Mouse (Mus musculus) inflammation-experienced regulatory T-cells, adult 6 months (primary cell): ENCODE measurements at regions not wholly inside any gene's neighbourhood (a gene's known extent, or its start where the extent isn't known, plus 50 kb on each side); places are given as distances from the start of the nearest gene placed in this dataset.
"Not testable (repeated sequence)": the region's sequence is repeated elsewhere in the genome, so short reads cannot be mapped to it uniquely, and the experiment has no call there.

ENCODE experiments used
- ATAC-seq: one replicate; pipeline ENCODE4 v1.8.0; 2017

DNA sequence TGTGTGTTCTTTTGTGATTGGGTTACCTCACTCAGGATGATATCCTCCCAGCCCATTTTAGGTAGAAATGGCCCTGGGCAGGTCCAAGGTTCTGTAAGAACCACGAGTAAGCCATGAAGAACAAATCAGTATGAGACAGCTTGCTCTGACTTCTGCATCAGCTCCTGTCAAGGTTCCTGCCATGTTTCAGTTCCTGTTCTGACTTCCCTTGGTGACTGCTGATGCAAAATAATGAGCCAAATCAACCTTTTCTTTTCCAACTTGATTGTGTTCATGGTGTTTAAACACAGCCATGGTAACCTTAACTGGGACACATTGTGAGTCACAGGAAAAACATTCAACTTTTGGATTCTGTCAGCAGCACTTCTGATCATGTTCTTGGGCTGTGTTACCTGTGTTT lies 667.4 kb upstream of the Igfbp7 start:
- no peak for ATAC-seq

DNA sequence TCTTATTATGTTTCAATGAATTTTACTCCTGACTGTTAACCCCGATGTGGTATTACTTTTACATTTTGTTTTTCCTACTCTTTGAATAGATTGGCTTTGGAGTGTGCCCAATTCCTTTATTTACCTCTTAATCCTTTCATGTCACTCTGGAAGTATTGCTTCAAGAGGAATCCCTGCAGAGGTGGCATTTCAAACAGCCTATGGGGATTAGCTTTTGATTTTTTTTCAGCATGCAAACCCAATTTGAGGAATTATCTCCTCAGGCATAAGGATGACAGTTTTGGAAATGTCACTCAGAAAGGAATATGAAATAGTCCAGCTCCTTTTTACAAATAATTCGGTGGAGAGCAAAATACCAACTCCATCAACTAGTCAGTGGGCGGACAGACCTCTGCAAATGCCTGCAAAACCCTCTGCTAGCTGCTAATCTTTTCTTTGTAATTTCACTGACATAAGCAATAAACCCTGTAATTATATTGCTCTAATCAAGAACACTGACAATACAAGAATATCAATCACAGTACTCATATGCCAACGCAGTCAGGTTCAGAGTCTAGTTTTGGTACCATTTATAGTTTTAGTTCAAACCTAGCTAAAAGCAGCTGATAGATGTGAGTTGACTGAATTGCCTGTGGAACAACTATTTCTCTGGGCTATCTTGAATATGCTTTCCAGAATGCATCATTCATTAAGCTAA lies 624.9 kb upstream of the Igfbp7 start:
- ATAC-seq = no peak

DNA sequence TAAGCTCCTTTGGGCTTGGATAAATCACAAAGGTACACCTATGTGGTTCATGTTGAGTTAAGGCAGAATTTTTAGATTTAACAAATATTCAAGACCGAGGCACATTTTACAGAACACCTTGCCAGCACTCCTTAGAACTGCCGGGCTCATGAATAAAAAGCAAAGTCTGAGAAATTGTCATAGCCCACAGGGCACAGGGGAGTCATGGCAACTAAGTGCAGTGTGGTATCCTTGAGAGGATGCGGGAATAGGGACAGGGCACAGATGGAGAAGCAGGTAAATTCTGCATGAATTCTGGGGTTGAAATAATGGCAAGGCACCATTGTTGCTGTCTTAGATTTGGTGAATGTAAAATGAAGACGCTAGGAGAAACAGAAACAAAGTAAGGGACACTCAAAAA lies 609.7 kb upstream of the Igfbp7 start:
- ATAC-seq = no peak

DNA sequence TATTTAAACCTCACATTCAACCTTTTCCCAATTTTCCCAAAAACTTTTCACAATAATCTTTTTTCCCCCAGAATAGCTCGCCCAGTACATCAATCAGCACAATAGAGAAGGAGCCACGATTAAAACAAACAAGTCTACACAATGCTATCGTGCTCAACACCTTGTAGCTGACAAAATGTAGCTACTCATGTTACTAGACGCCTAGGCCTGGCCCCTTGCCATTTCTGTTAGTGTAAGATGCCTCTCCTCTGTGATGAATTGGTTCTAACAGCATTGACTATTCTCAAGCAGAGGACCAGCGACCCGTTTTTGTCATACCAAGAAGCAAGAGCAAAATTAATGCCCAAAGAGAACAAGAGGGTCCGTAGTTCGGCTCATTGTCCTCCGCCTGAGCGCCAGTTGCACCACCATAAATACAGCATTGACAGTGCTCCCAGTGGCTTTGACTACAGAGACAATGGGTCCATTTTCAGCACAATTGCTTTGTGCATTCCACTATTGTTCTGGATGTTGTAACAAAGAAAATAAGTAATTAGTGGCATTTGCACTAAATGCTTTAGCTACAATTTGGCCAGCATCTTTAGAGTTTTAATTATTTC lies 578.7 kb upstream of the Igfbp7 start:
- ATAC-seq = no peak

DNA sequence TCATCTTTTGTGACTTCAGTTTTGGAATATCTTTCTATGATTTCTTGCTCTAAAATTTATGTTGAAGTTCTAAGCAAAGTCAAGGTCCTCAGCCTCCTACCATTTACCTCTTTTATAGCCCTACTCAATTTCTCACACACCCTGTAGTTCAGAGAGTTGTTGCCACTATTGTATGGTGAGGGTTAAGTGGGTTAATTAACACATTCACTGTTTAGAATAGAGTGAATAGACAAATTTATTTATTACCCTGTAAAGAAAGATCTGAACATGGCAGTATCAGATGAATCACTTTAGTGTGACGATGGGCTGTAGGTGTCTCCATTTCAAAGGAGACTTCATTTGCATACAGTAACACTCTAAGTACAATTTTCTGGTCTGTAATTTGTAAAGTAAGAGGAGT lies 577.4 kb upstream of the Igfbp7 start:
- ATAC-seq = no peak

DNA sequence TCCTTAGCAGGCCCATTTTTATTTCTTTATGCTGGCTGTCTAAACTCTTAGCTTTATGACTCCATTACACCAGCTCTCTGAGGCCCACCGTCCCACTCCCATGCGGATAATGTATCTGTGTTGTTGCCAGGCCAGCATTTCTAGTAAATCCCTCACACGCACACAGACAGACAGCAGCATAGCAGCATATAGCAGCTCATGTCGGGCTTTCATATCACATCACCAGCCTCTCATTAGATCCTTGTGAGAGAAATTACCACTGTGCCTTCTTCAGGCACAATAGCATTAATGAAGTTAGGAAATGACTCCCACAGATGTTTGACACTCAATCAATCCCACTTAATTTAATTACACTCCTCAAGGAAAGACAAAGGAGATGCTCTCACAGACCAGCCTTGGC lies 532.2 kb upstream of the Igfbp7 start:
- ATAC-seq = not testable (repeated sequence)

DNA sequence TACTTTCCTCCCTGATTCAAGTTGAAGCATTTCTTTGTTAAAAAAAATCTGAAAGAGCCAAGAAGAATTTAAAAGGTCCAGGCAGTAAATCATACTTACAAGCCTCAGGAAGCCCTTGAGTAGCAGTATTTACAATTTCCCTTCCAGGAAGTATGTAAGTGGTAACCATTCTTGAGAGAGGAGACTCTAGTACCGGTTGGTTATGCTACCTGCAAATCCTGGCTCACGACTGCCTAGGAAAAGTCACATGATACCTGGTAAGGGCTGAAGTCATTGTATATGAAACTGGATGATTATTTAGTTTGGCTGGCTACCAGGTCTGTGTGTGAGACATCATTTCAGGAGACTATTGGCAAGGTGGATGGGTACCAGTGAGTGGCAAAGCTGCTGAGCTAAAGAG lies 524.0 kb upstream of the Igfbp7 start:
- no peak for ATAC-seq

DNA sequence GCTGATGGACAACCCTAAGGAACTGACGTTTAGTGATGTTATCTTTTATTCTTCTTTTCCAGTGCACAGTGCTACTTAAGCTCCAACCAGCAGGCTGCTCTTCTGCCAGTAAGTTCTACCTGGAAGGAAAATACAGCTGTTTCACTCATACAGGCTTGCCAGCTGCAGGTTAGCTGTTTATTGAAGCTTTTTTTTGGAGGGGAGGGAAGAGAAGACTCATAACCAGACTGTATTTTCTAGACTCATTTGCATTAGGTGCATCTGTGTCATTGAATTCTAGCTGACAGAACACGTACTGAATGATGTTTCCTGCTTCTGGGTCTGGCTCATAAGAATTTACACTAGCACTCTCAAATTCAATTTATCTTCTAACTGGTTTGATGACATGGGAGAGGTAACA lies 513.3 kb upstream of the Igfbp7 start:
- ATAC-seq = no peak

DNA sequence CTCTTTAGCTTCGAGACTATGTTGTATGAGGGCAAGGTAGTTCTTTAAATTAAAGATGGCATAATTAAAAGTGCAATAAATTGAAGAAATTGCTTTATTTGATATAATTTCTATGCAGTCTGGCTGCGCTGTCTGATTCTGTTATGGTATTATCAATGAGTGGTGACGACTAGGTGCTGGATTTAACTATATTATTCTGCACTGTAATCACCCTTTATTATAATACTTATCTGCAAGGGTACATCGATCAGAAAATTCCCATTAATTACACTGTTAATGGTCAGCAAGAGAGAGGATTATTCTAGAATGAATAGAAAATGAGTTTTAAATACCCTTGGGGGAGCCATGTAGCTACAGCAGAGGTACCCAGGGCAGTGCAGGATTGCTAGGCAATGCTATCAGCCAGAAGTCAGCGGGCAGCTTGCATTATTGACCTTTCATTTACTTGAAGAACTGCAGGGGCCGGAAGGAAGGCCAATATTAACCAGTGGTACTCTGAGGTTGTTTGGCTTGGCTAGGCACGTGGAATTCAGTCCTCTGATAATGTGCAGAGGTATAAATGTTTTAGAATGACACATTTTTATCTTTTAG lies 509.3 kb upstream of the Igfbp7 start:
- ATAC-seq = no peak

DNA sequence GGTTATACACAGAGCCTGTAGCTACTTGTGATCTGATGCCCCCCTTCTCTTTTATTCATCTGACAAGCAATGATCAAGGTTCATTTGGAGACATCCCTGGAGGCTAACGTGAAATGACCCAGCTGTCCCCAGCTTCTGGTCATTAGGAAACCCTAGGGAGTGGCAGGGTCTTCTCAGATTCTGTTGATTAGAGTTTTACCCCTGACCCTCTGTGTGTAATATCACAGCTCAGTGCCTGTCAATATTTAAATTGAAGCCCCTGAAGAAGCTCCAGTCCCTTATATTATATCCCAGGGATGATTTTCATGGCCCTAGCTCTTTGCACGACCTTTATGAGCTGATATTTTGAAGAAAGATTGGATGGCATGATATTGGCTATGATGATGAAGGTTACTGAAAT lies 508.5 kb upstream of the Igfbp7 start:
- ATAC-seq = no peak

DNA sequence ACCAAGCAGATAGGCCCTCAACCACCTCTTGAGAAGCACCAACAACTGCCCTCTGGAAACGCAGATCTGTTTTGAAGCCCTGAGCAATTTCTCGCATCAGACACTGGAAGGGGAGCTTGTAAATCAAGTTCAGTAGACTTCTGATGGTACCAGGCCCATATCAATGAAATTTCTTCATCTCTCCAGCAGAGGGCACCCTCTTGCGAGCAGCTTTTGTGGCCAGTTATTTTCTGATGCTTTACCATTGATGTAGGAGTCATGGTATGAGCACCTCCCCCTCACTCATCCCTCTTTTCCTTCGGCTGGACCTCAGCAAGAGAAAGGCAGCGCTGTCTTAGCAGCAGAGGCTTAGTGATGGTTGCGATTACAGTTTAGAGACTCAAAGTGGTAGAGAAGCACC lies 501.4 kb upstream of the Igfbp7 start:
- no peak for ATAC-seq

DNA sequence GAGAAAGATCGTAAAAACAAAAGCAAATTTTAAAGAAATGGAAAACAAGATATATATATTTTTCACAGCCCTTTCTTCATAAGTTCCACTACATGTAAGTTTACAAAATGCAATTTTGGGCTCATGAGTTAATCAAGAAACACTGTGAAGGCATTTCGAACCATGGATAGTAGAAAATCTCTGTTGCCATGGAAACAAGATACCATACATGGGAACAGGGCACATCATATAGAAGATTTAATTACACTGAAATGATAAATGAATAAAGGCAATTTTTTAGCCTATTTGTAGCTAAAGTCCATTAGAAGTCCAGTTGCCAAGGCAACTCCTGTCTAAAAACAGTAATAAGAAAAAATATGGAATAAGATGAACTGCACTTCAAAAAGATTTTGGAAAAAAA lies 484.2 kb upstream of the Igfbp7 start:
- not testable (repeated sequence) for ATAC-seq

DNA sequence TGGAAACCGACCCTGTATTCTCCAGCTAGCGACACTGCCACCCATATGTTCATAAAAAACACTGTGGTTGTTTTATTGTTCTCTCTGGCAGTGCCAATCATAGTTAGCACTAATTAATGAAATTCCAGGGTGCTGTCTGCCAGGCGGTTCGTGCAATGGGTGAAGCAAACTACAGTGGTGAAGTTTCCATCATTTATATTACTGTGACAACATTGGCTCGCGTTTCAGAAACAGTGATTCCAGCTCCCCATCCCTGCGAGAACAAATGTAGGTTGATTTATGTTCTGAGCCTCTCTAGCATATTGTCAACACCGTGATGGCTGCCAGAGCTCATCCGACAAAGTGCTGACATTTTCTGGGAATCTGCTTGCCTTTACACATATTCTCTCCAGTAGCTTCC lies 480.7 kb upstream of the Igfbp7 start:
- ATAC-seq = no peak

DNA sequence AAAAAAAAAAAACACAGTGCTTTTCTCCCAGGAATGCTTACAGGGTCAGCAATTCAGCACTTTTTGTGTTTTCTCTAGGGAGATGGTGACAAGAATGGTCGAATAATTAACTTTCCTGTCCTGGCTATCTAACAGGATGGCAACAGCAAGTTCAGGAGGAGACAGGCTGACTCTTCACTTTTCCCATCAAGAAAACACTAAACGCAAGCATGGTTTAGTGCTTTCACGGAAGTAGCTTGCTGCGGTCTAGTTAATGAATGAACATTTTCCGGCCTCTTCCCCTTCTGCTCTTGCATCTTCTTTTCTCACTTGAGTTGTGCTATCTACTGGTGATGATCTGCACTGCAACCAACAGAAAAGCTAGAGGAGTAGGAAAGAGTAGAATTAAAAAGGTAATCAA lies 463.6 kb upstream of the Igfbp7 start:
- no peak for ATAC-seq

DNA sequence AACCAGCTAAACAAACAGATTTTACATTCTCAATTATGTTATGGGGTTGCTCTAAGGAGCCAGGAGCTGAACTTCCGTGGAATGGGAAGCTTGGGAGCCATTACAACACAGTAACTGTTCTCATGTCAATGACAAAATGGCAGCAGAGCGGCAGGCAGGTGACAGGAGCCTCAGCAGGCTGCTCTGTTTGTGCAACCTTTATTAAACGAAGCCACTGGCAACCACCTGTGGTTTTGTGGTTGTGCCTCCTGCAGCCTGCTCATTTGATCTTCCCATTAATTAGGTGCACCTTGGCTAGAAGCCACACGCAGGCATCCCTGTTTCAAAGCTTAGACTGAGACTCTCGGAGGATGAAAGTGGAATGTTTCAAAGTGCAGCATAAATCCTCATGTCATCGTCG lies 457.5 kb upstream of the Igfbp7 start:
- no peak for ATAC-seq

DNA sequence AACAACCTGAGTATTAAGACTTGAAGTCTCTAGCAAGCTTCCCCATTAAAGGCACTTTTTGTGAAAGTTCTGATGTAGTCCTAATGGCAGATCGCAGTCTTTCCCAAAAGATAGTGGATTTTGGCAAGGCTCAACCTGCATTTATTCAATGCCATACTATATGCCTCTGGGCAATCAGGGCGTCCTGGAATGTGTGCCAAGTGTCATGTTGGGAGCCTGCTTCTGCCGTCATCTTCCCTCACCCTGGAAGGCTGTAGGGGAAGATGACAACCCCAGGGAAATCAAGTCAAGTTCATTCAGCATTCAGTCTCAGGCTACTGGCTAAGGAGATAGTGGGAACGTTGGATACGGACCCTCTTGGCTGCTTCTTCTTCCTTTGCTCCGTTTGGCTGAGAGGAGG lies 447.4 kb upstream of the Igfbp7 start:
- ATAC-seq = no peak

DNA sequence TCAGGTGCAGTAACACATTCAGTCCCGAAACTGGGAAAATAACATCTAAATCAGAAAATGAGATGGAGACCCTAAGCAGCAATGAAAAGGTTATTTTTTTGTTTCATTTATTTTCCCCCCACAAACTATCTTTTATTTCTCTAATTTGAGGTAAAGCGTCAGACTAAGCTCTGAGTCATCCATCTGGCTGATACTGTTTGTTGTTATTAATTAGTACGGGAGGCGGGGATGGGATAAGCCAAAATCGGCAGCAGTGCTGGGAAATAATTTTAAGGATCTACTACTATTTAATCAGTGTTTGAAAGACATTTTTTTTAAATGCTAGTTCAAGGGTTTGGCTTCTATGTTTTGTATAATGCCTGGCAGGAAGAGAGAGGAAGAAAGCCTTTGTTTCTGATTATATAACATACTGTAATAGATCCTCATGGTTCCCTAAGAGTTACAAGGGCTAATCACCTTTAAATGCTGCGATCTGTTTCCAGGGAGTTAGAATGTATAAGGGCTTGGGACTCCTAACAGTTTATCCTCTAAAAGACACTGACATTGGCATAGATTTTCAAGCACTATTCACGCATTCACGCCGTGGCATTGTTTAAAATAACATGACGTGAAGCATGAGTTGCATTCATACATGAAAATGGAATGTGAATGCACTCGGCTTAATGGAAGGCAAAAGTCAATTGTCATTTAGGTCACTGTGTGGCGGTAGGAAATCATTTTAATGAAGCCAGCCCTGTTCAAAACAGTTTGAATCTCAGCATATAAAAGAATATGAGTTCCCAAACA lies 446.4 kb upstream of the Igfbp7 start:
- ATAC-seq = no peak

DNA sequence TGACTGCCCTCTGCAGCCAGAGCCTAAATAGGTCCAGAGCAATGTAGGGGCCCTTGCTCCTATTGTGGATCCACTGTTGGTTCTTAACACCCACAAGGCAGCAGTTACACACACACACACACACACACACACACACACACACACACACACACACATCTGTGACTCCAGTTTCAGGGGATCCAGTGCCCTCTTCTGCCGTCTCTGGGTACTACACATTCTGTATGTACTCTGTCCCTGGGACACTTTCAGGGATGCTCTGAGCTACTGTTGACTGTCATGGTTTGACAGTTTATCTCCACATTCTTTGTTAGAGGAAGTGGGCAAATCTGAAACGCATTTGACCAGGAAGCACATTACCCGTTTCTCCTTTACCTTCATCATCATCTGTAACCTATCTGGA lies 443.8 kb upstream of the Igfbp7 start:
- no peak for ATAC-seq

DNA sequence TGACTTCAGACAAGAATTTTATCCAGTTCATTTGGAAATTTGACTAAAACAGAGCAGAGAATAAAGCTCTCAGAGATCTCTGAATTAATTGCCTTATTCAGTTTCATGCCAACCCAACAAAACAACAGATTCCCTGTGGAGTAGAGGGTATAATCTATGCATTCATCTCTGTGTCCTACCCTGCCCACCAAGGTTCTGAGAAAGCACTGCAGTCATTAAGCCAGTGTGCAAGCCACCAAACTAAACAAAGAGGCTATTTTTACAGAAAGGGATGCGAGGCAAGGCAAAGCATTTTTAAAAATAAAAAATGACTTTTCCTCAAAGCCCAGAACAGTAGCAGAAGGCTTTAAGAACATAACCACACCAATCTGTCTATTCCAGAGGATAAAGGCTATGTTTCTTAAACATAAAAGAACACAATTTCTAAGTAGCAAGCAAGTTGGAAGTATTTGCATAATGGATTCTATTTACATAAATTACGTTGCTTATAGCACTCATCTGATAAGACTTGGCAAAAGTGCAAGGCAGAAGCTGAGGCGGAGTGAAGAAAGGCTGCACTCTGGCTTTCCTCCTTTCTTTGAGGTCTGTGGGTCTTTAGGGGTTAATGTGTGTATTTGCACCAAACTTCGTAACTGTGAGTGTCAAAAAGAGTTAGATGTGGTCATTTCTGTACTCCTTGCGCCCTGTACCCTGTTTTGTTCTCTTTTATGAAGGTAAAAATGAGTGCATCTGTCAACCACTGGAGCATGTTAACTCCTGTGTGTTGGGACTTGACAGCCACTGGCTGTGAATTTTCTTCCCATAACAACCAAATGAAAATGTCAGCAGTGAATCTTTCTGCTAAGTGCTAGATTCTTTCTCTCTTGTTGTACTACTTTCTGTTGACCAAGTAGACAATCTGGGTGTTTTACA lies 430.6 kb upstream of the Igfbp7 start:
- ATAC-seq = no peak

DNA sequence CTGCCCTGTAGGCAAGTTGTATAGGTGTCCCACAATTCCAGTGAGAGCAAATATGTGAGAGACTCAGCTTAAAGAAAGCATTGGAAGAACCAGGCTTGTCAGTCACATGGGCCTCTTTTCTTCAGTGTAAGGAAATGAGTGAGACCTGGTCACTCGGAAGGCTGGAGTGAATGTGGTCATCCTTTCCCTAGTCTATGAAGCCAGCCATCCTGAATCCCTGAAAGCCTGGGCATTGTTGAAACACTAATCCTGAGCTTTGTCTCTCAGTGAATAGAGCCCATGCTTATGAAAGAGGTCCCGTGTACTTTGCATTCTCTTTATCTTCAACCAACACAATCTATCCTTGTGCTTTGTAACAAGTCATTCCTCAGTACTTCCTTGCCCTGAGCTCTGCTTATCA lies 420.1 kb upstream of the Igfbp7 start:
- no peak for ATAC-seq

DNA sequence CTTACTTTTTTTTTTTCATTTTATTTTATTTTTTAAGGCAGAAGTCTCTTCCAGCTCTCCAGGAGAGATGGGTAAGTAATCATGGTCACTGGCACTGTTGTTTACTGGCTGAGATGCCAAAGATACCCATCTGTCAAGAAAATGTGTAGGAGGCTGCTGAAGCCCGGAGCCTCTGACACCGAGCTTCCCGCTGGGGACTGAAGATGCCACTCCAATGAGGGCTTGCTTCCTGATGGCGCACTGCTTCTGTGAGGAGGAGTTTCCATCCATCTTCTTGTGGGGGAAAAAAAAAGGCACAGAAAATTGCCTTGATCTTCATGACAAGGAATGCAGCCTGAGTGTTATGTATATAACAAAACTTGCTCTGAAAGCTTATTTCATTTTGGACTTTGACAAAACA lies 418.2 kb upstream of the Igfbp7 start:
- ATAC-seq = no peak

DNA sequence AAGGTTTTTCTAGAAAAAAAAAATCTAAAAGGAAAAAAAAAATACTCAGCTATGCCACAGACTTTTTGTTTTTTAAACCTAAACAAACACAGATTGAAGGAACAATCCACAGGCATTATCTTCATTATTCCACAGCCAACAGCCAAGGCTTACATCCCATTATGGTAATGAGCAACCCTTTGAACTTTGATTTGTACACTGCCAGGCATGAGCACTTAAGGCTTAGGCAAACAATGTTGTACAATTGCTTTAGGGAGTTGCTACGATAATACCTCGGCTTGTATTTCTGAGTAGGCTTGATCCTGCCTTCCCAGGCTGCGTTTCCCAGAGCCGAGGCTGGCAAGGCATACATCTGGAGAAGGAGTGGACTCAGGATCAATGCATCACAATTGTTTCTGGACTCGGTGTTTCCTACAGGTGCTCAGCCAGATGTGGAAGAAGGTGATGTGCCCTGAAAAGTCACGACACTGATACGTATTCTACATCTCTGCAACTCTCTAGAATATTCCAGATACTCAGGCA lies 409.0 kb upstream of the Igfbp7 start:
- no peak for ATAC-seq
